Mouse (Mus musculus): ENCODE data around the gene Trpc4.

- TF ChIP-seq POLR2A (IDR thresholded peaks at IDR 0.05; ENCODE audit: low read depth, low read length) = no peak
- TF ChIP-seq NRF1 (IDR thresholded peaks at IDR 0.05; ENCODE audit: low read depth, low read length) = no peak
- TF ChIP-seq CTCF (conservative IDR thresholded peaks at IDR 0.05 in 1 of 2, IDR thresholded peaks at IDR 0.05 in 1 of 2; ENCODE audit: low read depth in 2 of 2, low read length in 2 of 2) = peak; percentile 58 to 93; a peak in 3 of 4 replicates
- TF ChIP-seq MAX (IDR thresholded peaks at IDR 0.05; ENCODE audit: low read length) = 0 out of 2 replicates have a peak, but pooled peaks have one; percentile 38
- no peak for TF ChIP-seq NELFE (IDR thresholded peaks at IDR 0.05; ENCODE audit: low read depth, low read length)
- no peak for TF ChIP-seq USF2 (conservative IDR thresholded peaks at IDR 0.05; ENCODE audit: low read depth, low read length)
- TF ChIP-seq MEF2A (IDR thresholded peaks at IDR 0.05; ENCODE audit: borderline replicate concordance, low read depth, low read length) = no peak
- no peak for TF ChIP-seq ZMIZ1 (IDR thresholded peaks at IDR 0.05; ENCODE audit: low read depth, low read length)
- TF ChIP-seq EP300 (IDR thresholded peaks at IDR 0.05; ENCODE audit: low read length) = no peak
- TF ChIP-seq USF1 (IDR thresholded peaks at IDR 0.05; ENCODE audit: low read depth, low read length) = no peak
Measured at GRCm38 (mm10) chr3:54352891-54353652, 197.2 kb downstream of the Trpc4 start.
